Mouse (Mus musculus): ENCODE measurements around the gene Samhd1. TPM values are rescaled to one million over a fixed set of nuclear protein-coding genes. Genes with fewer than 3 reads are reported as not detected.

Gene Samhd1
- polyA plus RNA-seq (2015; fragmentation: Nextera tagmentation; extraction: Ambion mirVana) = 16.5 and 17.3 TPM in 2 replicates

- H3K27me3 ChIP-seq (ENCODE audit: insufficient read depth, low read length) = no peaks in the 10 kb centered on the region
- TF ChIP-seq CTCF (IDR thresholded peaks at IDR 0.05; ENCODE audit: low read depth) (no peak), EP300 (IDR thresholded peaks at IDR 0.05; ENCODE audit: low read depth) (no peak)
- no peaks in the 10 kb centered on the region for H3K36me3 ChIP-seq (replicated peaks; ENCODE audit: insufficient read depth, low read length)
- peak within 1 kb of the TSS; percentile 92 for H3K27ac ChIP-seq (ENCODE audit: low read depth)
- ATAC-seq (peak; percentile 96), DNase-seq (peak; percentile 98)
- H3K9ac ChIP-seq (replicated peaks) = peak within 1 kb of the TSS; percentile 88
- peaks cover 34% of the 10 kb centered on the region for H3K4me1 ChIP-seq (ENCODE audit: insufficient read depth)
- WGBS (ENCODE audit: insufficient replicate concordance) = 0% methylated on average over 32 of the region's 32 CpGs
- H3K9me3 ChIP-seq (ENCODE audit: low read length) = no peaks in the 10 kb centered on the region
- peak within 1 kb of the TSS; percentile 84 for H3K4me3 ChIP-seq (ENCODE audit: low read depth, low read length)
- peak within 1 kb of the TSS; percentile 78 for H3K4me2 ChIP-seq (ENCODE audit: low read depth, low read length)
Measured at GRCm38 (mm10) chr2:157135014-157135413, at the start of gene Samhd1. Gene Samhd1 (minus strand): TSS chr2:157135265.

DNA sequence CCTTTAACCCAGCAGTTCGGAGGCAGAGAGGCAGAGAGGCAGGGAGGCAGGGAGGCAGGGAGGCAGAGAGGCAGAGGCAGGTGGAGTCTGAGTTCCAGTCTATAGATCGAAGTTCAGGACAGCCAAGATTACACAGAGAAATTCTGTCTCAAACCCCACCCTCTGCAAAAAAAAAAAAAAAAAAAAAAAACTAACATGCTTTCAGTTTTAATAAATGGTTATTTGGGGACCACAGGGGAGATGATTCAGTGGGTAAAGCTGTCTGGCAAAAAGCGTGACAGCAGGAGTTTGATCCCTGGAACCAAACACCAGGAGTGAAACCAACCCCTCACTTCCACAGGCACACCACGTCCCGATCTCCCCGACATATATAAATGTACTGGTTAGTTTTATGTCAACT is 43.1 kb upstream of the Samhd1 start:
- DNase-seq = no peak
- TF ChIP-seq EP300 (IDR thresholded peaks at IDR 0.05; ENCODE audit: low read depth) (no peak), CTCF (IDR thresholded peaks at IDR 0.05; ENCODE audit: low read depth) (no peak)

GRCm38 (mm10) chr2:157176248-157176647 is 41.2 kb upstream of the Samhd1 start:
- Histone ChIP-seq H3K4me3 (ENCODE audit: low read depth, low read length) (no peak overlapping the region), H3K4me1 (ENCODE audit: insufficient read depth) (no peaks in the 10 kb centered on the region), H3K9ac (replicated peaks) (no peak overlapping the region), H3K27ac (ENCODE audit: low read depth) (no peak overlapping the region), H3K27me3 (ENCODE audit: insufficient read depth, low read length) (no peaks in the 10 kb centered on the region), H3K4me2 (ENCODE audit: low read depth, low read length) (no peak overlapping the region), H3K36me3 (replicated peaks; ENCODE audit: insufficient read depth, low read length) (peaks cover 49% of the 10 kb centered on the region), H3K9me3 (ENCODE audit: low read length) (no peaks in the 10 kb centered on the region)
- no peak for DNase-seq
- ATAC-seq = no peak
- 78% methylated on average over 3 of the region's 3 CpGs for WGBS (ENCODE audit: insufficient replicate concordance)
- TF ChIP-seq EP300 (IDR thresholded peaks at IDR 0.05; ENCODE audit: low read depth) = no peak
- no peak for TF ChIP-seq CTCF (IDR thresholded peaks at IDR 0.05; ENCODE audit: low read depth)

More for the DNA sequence above, 43.1 kb upstream of the Samhd1 start:
- H3K9me3 ChIP-seq (ENCODE audit: low read length) = no peaks in the 10 kb centered on the region
- no peaks in the 10 kb centered on the region for H3K4me1 ChIP-seq (ENCODE audit: insufficient read depth)
- peaks cover 46% of the 10 kb centered on the region for H3K36me3 ChIP-seq (replicated peaks; ENCODE audit: insufficient read depth, low read length)
- H3K4me3 ChIP-seq (ENCODE audit: low read depth, low read length) = no peak overlapping the region
- no peak overlapping the region for H3K4me2 ChIP-seq (ENCODE audit: low read depth, low read length)
- no peak for ATAC-seq
- H3K27me3 ChIP-seq (ENCODE audit: insufficient read depth, low read length) = no peaks in the 10 kb centered on the region
- no peak overlapping the region for H3K27ac ChIP-seq (ENCODE audit: low read depth)
- H3K9ac ChIP-seq (replicated peaks) = no peak overlapping the region
- WGBS (ENCODE audit: insufficient replicate concordance) = 77% methylated on average over 6 of the region's 6 CpGs

DNA sequence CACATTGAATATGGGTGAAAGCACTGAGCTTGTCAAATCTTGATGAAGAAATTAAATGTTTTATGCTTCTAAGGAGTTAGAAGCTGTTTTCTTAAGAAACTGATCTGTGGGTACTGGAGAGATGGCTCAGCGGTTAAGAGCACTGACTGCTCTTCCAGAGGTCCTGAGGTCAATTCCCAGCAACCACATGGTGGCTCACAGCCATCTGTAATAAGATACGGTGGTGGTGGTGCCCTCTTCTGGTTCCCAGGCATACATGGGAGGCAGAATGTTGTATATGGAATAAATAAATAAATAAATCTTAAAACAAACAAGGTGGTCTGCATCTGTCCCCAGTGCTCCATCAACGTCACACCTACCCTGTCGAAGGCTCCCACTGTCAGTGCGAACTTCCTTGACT is 39.4 kb upstream of the Samhd1 start:
- DNase-seq = no peak
- 90% methylated on average over 5 of the region's 5 CpGs for WGBS (ENCODE audit: insufficient replicate concordance)
- peaks cover 62% of the 10 kb centered on the region for H3K36me3 ChIP-seq (replicated peaks; ENCODE audit: insufficient read depth, low read length)

DNA sequence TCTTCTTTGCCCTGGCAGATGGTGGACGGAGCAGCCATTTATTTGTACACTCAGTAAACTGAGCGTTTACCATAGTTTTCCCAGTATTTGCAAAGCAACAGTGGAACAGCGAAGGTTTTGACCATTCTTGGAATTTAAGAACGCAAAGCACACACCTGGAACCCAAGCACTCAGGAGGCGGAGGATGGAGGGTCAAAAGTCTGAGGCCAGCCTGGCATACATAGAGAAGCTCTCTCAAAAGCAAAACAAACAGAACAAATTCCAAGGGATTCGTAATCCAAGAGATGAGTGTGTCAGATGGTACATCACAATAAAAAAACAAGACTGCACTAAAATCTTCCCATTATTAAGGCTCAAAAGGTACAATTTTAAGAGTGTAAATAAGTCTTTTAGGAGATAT is 38.5 kb upstream of the Samhd1 start:
- H3K4me2 ChIP-seq (ENCODE audit: low read depth, low read length) = no peak overlapping the region
- H3K4me3 ChIP-seq (ENCODE audit: low read depth, low read length) = no peak overlapping the region
- peaks cover 71% of the 10 kb centered on the region for H3K36me3 ChIP-seq (replicated peaks; ENCODE audit: insufficient read depth, low read length)
- ATAC-seq (no peak), DNase-seq (no peak)
- 83% methylated on average over 6 of the region's 6 CpGs for WGBS (ENCODE audit: insufficient replicate concordance)
- no peaks in the 10 kb centered on the region for H3K27me3 ChIP-seq (ENCODE audit: insufficient read depth, low read length)
- H3K9ac ChIP-seq (replicated peaks) = no peak overlapping the region
- H3K4me1 ChIP-seq (ENCODE audit: insufficient read depth) = no peaks in the 10 kb centered on the region
- TF ChIP-seq EP300 (IDR thresholded peaks at IDR 0.05; ENCODE audit: low read depth) = no peak
- no peak for TF ChIP-seq CTCF (IDR thresholded peaks at IDR 0.05; ENCODE audit: low read depth)
- H3K9me3 ChIP-seq (ENCODE audit: low read length) = no peaks in the 10 kb centered on the region
- no peak overlapping the region for H3K27ac ChIP-seq (ENCODE audit: low read depth)

More for the DNA sequence above, 39.4 kb upstream of the Samhd1 start:
- H3K27me3 ChIP-seq (ENCODE audit: insufficient read depth, low read length) = no peaks in the 10 kb centered on the region
- no peak overlapping the region for H3K9ac ChIP-seq (replicated peaks)
- TF ChIP-seq CTCF (IDR thresholded peaks at IDR 0.05; ENCODE audit: low read depth) (0 out of 2 replicates have a peak, but pooled peaks have one; percentile 5), EP300 (IDR thresholded peaks at IDR 0.05; ENCODE audit: low read depth) (no peak)
- no peaks in the 10 kb centered on the region for H3K4me1 ChIP-seq (ENCODE audit: insufficient read depth)
- no peaks in the 10 kb centered on the region for H3K9me3 ChIP-seq (ENCODE audit: low read length)
- ATAC-seq = no peak
- H3K27ac ChIP-seq (ENCODE audit: low read depth) = no peak overlapping the region
- H3K4me3 ChIP-seq (ENCODE audit: low read depth, low read length) = no peak overlapping the region
- no peak overlapping the region for H3K4me2 ChIP-seq (ENCODE audit: low read depth, low read length)

- WGBS (ENCODE audit: insufficient replicate concordance) = 96% methylated on average over 6 of the region's 6 CpGs
- H3K36me3 ChIP-seq (replicated peaks; ENCODE audit: insufficient read depth, low read length) = peaks cover 74% of the 10 kb centered on the region
- H3K9ac ChIP-seq (replicated peaks) = no peak overlapping the region
Measured at GRCm38 (mm10) chr2:157172984-157173383, 37.9 kb upstream of the Samhd1 start.

More at GRCm38 (mm10) chr2:157172984-157173383, 37.9 kb upstream of the Samhd1 start:
- Histone ChIP-seq H3K4me1 (ENCODE audit: insufficient read depth) (no peaks in the 10 kb centered on the region), H3K4me3 (ENCODE audit: low read depth, low read length) (no peak overlapping the region), H3K9me3 (ENCODE audit: low read length) (no peaks in the 10 kb centered on the region), H3K27me3 (ENCODE audit: insufficient read depth, low read length) (no peaks in the 10 kb centered on the region), H3K27ac (ENCODE audit: low read depth) (no peak overlapping the region), H3K4me2 (ENCODE audit: low read depth, low read length) (no peak overlapping the region)
- no peak for TF ChIP-seq EP300 (IDR thresholded peaks at IDR 0.05; ENCODE audit: low read depth)
- TF ChIP-seq CTCF (IDR thresholded peaks at IDR 0.05; ENCODE audit: low read depth) = no peak
- ATAC-seq (no peak), DNase-seq (no peak)

Measured in liver, postnatal 0 days (tissue).